Mouse (Mus musculus): ENCODE measurements around the gene Cemip2. TPM values are rescaled to one million over a fixed set of nuclear protein-coding genes. Genes with fewer than 3 reads are reported as not detected.

Cemip2 gene
- polyA plus RNA-seq (2012; rRNA removed): 41.4 and 41.6 TPM in 2 replicates

GRCm38 (mm10) chr19:21778147-21778917, at the start of gene Cemip2:
Gene Cemip2, plus strand, starts transcription at chr19:21778342.

Other genes starting within 250 kb of the Cemip2 start
- 47.9 and 51.5 TPM in 2 replicates for gene 1110059E24Rik, start 125.4 kb upstream of the Cemip2 start, polyA plus RNA-seq (2012; rRNA removed)
- gene Abhd17b, start 125.2 kb upstream of the Cemip2 start, polyA plus RNA-seq (2012; rRNA removed): 12.9 and 25.1 TPM in 2 replicates

Measured in central nervous system, embryonic 11.5 days (tissue).